ENCODE assay signal across 9 mouse cellular contexts in genomic region chr13:6471643-6472042, GRCm38 (mm10).
DNase-seq lines count a peak whose midpoint lies in the region; ATAC-seq and TF ChIP-seq lines count a peak whose summit lies in the region.
"Had no signal": no experiment of that assay in that cellular context is flagged by ENCODE, and none has a peak within 500 bp of the region (broad histone marks: within the 10 kb centered on the region; RNA-seq: fewer than 3 reads in every experiment).

No protein-coding gene starts in this region.

- H3K4me3 ChIP-seq in lung, adult 2 months (replicated peaks; ENCODE audit: extremely low read depth, low read depth, low read length): no peak overlapping the region
- H3K4me3 ChIP-seq: limb, embryonic 15.5 days had no signal

- WGBS in lung, adult 2 months: 8% methylated on average over 7 of the region's 7 CpGs

- peak; percentile 84 for DNase-seq in MN1 (ENCODE audit: low spot score)
- DNase-seq in brain, embryonic 14.5 days (ENCODE audit: low read depth): peak; percentile 93
- DNase-seq in fibroblast of lung, adult 2 months (ENCODE audit: low read depth): peak; percentile 51
- DNase-seq in heart, postnatal 4 days: peak; percentile 78
- DNase-seq in kidney, postnatal 4 days: peak; percentile 62 to 70
- peak; percentile 33 for DNase-seq in lung, adult 2 months
- peak; percentile 46 to 65 for DNase-seq in urinary bladder, postnatal 36 days (ENCODE audit: low spot score in 2 of 2)

- peak; percentile 75; the same call in 1 of the 2 replicates for ATAC-seq in neutrophil, adult 5-6 weeks (ENCODE audit: extremely low read depth, insufficient number of reproducible peaks, low FRiP score, poor library complexity, severe bottlenecking)

- no peak for TF ChIP-seq POLR2A in brain, embryonic 14.5 days (IDR thresholded peaks at IDR 0.05; ENCODE audit: borderline replicate concordance, extremely low read depth, insufficient read depth, insufficient read length, poor library complexity, severe bottlenecking)
- no peak for TF ChIP-seq POLR2A in lung, adult 2 months (IDR thresholded peaks at IDR 0.05; ENCODE audit: borderline replicate concordance, extremely low read depth, low read depth, low read length)

- peak; percentile 86; the same call in 1 of the 2 replicates for TF ChIP-seq CTCF in brain, embryonic 14.5 days (IDR thresholded peaks at IDR 0.05; ENCODE audit: borderline replicate concordance, extremely low read depth, insufficient read depth, insufficient read length)
- TF ChIP-seq CTCF in lung, adult 2 months (IDR thresholded peaks at IDR 0.05; ENCODE audit: insufficient read depth, low read length): peak; percentile 89

- no peaks in the 10 kb centered on the region for H3K4me1 ChIP-seq in lung, adult 2 months (ENCODE audit: control insufficient read depth, insufficient read depth, low read length)
- H3K4me1 ChIP-seq: limb, embryonic 15.5 days had no signal

Comparison
In these comparisons a context has a peak if more than half of its experiments do, and no peak if none do; other contexts are left out.
1. DNase-seq: peak in every context shown above with its lines; median percentile 93 in brain, embryonic 14.5 days; 84 in MN1; 78 in heart, postnatal 4 days; 66 in kidney, postnatal 4 days; 56 in urinary bladder, postnatal 36 days; 51 in fibroblast of lung, adult 2 months; 33 in lung, adult 2 months.